Mouse (Mus musculus) CH12.LX (cell line): ENCODE measurements around the gene Ntng1.

ENCODE experiments used
- BHLHE40 ChIP-seq: IDR thresholded peaks from 2 replicates; pipeline ENCODE4 v1.6.1; 2011; ENCODE audit warnings: mild to moderate bottlenecking, low read depth, low read length, improper control_type of control experiment
- CHD2 ChIP-seq: IDR thresholded peaks from 2 replicates; pipeline ENCODE4 v1.6.1; 2011; ENCODE audit warnings: low read length, improper control_type of control experiment
- CTCF ChIP-seq, 2 experiments: IDR thresholded peaks in 1 of 2; conservative IDR thresholded peaks in 1 of 2; 2 replicates each; pipeline ENCODE4 v1.5.1; 2011 to 2012; ENCODE audit warnings: low read depth in 2 of 2, low read length in 2 of 2, improper control_type of control experiment in 1 of 2, inconsistent platforms in 1 of 2, mild to moderate bottlenecking in 1 of 2, moderate library complexity in 1 of 2
- ELF1 ChIP-seq: IDR thresholded peaks from 2 replicates; pipeline ENCODE4 v1.6.1; 2014; ENCODE audit warnings: low read depth, mild to moderate bottlenecking, inconsistent platforms, low read length, improper control_type of control experiment
- EP300 ChIP-seq: IDR thresholded peaks from 2 replicates; pipeline ENCODE4 v1.6.1; 2011; ENCODE audit warnings: low read length, improper control_type of control experiment
- MAX ChIP-seq: IDR thresholded peaks from 2 replicates; pipeline ENCODE4 v1.6.1; 2011; ENCODE audit warnings: low read length, improper control_type of control experiment
- NRF1 ChIP-seq: IDR thresholded peaks from 2 replicates; pipeline ENCODE4 v1.6.1; 2014; ENCODE audit warnings: low read depth, mild to moderate bottlenecking, inconsistent platforms, low read length, improper control_type of control experiment, moderate library complexity
- POLR2A ChIP-seq: IDR thresholded peaks from 2 replicates; pipeline ENCODE4 v1.6.1; 2011; ENCODE audit warnings: low read depth, mild to moderate bottlenecking, improper control_type of control experiment, low read length
- ZNF384 ChIP-seq: IDR thresholded peaks from 2 replicates; pipeline ENCODE4 v1.6.1; 2012; ENCODE audit warnings: low read depth, low read length, improper control_type of control experiment, inconsistent platforms

DNA sequence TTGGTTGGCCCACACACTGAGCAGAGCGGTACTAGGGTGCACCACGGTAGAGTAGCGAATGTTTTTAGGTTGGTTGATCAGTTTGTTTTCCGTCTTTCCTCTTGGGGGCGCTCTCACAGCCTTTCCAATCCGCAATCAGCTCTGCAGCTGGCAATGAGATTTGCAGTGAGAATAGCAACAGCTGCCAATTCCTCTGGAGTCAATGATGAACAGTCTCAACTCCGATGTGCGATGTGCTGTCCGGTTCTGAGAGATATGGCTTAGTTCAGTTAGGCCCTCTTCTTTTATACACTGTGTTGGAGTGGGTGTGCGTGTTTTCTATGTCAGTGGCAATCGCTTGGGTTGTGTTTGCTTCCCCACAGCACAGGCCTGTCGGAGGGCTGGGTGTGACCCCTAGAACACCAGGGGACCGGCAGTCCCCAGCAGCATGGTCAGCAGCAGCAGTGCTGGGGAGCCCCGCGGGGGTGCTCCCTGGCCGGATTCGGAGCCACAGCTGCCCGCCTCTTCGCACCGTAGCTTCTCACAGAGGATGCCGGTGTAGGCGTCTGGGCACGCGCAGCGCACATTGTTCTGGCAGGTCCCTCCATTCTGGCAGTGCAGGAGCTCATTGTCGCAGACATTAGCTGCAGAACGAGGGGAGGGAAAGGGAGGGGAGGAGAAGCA, 361.4 kb downstream of the Ntng1 start:
- no peak for TF ChIP-seq CTCF (conservative IDR thresholded peaks at IDR 0.05 in 1 of 2, IDR thresholded peaks at IDR 0.05 in 1 of 2; ENCODE audit: low read depth in 2 of 2, low read length in 2 of 2)
- TF ChIP-seq ZNF384 = no peak
- no peak for TF ChIP-seq EP300
- no peak for TF ChIP-seq CHD2
- TF ChIP-seq MAX = no peak
- no peak for TF ChIP-seq BHLHE40
- no peak for TF ChIP-seq NRF1
- TF ChIP-seq POLR2A = no peak
- no peak for TF ChIP-seq ELF1
